Comparison of ENCODE assay signal across 15 mouse cellular contexts in genomic region chr7:44436267-44436666, GRCm38 (mm10). TPM values are rescaled to one million over a fixed set of nuclear protein-coding genes. Genes with fewer than 3 reads are reported as not detected.
DNase-seq lines count a peak whose midpoint lies in the region; ATAC-seq and TF ChIP-seq lines count a peak whose summit lies in the region.
"Had no signal": no experiment of that assay in that cellular context is flagged by ENCODE, and none has a peak within 500 bp of the region (broad histone marks: within the 10 kb centered on the region; RNA-seq: fewer than 3 reads in every experiment).

No protein-coding gene starts in this region.

- H3K4me1 ChIP-seq in heart, postnatal 0 days (ENCODE audit: control insufficient read depth, insufficient read depth) = no peaks in the 10 kb centered on the region
- no peaks in the 10 kb centered on the region for H3K4me1 ChIP-seq in lung, adult 2 months (ENCODE audit: control insufficient read depth, insufficient read depth, low read length)
- H3K4me1 ChIP-seq in kidney, embryonic 14.5 days (ENCODE audit: control insufficient read depth, insufficient read depth, low read length) = no peaks in the 10 kb centered on the region
- H3K4me1 ChIP-seq: megakaryocyte, embryonic 14.5 days had no signal

- WGBS in heart, postnatal 0 days = 12% methylated on average over 1 of the region's 1 CpGs
- 8% methylated on average over 1 of the region's 1 CpGs for WGBS in lung, adult 2 months
- WGBS in kidney, embryonic 14.5 days = 9% methylated on average over 1 of the region's 1 CpGs

- DNase-seq in heart, postnatal 0 days (ENCODE audit: low spot score) = no peak
- no peak for DNase-seq in heart, postnatal 36 days
- peak; percentile 28 for DNase-seq in lung, postnatal 10 days
- no peak for DNase-seq in lung, adult 2 months
- peak; percentile 4 for DNase-seq in adipocyte (ENCODE audit: low spot score)
- DNase-seq: adrenal gland, adult 8-10 months; left cerebral cortex, postnatal 4 days had no signal

- H3K9me3 ChIP-seq in heart, postnatal 0 days (replicated peaks; ENCODE audit: control insufficient read depth, low read length) = no peaks in the 10 kb centered on the region
- no peaks in the 10 kb centered on the region for H3K9me3 ChIP-seq in kidney, embryonic 14.5 days (ENCODE audit: control insufficient read depth, low read length)
- H3K9me3 ChIP-seq: forebrain, embryonic 12.5 days; hindbrain, embryonic 10.5 days; megakaryocyte, embryonic 14.5 days; neural tube, embryonic 13.5 days had no signal

- H3K36me3 ChIP-seq in heart, postnatal 0 days (replicated peaks; ENCODE audit: control insufficient read depth, insufficient read depth, low read length) = no peaks in the 10 kb centered on the region
- no peaks in the 10 kb centered on the region for H3K36me3 ChIP-seq in kidney, embryonic 14.5 days (ENCODE audit: control insufficient read depth, insufficient read depth, low read length)

- H3K27me3 ChIP-seq in heart, postnatal 0 days (ENCODE audit: control insufficient read depth, insufficient read depth, low read length) = peaks cover 24% of the 10 kb centered on the region
- peaks cover 34% of the 10 kb centered on the region for H3K27me3 ChIP-seq in kidney, embryonic 14.5 days (ENCODE audit: control insufficient read depth, insufficient read depth, low read length)
- H3K27me3 ChIP-seq: forebrain, embryonic 12.5 days had no signal

- no peak for TF ChIP-seq EP300 in heart, postnatal 0 days (IDR thresholded peaks at IDR 0.05; ENCODE audit: low read depth)

- intact Hi-C loops in heart, postnatal 36 days (cut with DNase I) = no loop called here

- no peak overlapping the region for H3K9ac ChIP-seq in heart, postnatal 0 days (replicated peaks; ENCODE audit: low read depth, low read length)
- no peak overlapping the region for H3K9ac ChIP-seq in kidney, embryonic 14.5 days (ENCODE audit: low read depth, low read length)
- H3K9ac ChIP-seq: forebrain, embryonic 12.5 days; neural tube, embryonic 13.5 days had no signal

- peak; percentile 39 for TF ChIP-seq CTCF in heart, postnatal 0 days (IDR thresholded peaks at IDR 0.05; ENCODE audit: low read depth)
- no peak for TF ChIP-seq CTCF in lung, adult 2 months (IDR thresholded peaks at IDR 0.05; ENCODE audit: insufficient read depth, low read length)

- no peak overlapping the region for H3K27ac ChIP-seq in heart, postnatal 0 days (ENCODE audit: low read depth)
- H3K27ac ChIP-seq in kidney, embryonic 14.5 days (ENCODE audit: low read depth, low read length) = no peak overlapping the region
- H3K27ac ChIP-seq: forebrain, embryonic 12.5 days; hindbrain, embryonic 10.5 days; neural tube, embryonic 13.5 days had no signal

- ATAC-seq in heart, postnatal 0 days (ENCODE audit: insufficient read depth, low read depth) = no peak
- ATAC-seq in megakaryocyte progenitor cell, adult 5-6 weeks (replicated peaks; ENCODE audit: poor library complexity) = peak; percentile 57; the same call in 1 of the 2 replicates
- no peak for ATAC-seq in megakaryocyte, adult 5-6 weeks (ENCODE audit: poor library complexity, severe bottlenecking)
- ATAC-seq in kidney, embryonic 14.5 days (ENCODE audit: low FRiP score, low TSS enrichment) = no peak

- no peak for TF ChIP-seq POLR2A in lung, adult 2 months (IDR thresholded peaks at IDR 0.05; ENCODE audit: borderline replicate concordance, extremely low read depth, low read depth, low read length)

- H3K4me3 ChIP-seq in heart, postnatal 0 days (ENCODE audit: low read depth, low read length) = no peak overlapping the region
- no peak overlapping the region for H3K4me3 ChIP-seq in lung, adult 2 months (replicated peaks; ENCODE audit: extremely low read depth, low read depth, low read length)
- no peak overlapping the region for H3K4me3 ChIP-seq in kidney, embryonic 14.5 days (ENCODE audit: low read length)
- H3K4me3 ChIP-seq: forebrain, embryonic 12.5 days; hindbrain, embryonic 10.5 days; megakaryocyte, embryonic 14.5 days; neural tube, embryonic 13.5 days had no signal

- H3K4me2 ChIP-seq in heart, postnatal 0 days (ENCODE audit: low read depth, low read length) = no peak overlapping the region
- no peak overlapping the region for H3K4me2 ChIP-seq in kidney, embryonic 14.5 days (replicated peaks; ENCODE audit: low read depth, low read length)
- H3K4me2 ChIP-seq: forebrain, embryonic 12.5 days; neural tube, embryonic 13.5 days had no signal

RNA-seq across cellular contexts. Expression of gene Lrrc4b, which starts 7.4 kb away (rescaled TPM):
- total RNA-seq in heart, postnatal 0 days (2014; rRNA removed; ENCODE audit: low replicate concordance) = 55.6 and 89.5 TPM in 2 replicates
- polyA plus RNA-seq in heart, postnatal 0 days (2015; fragmentation: Nextera tagmentation; extraction: Ambion mirVana) = 2.8 TPM in 2 replicates
- 10 to 100 TPM; 20.5 to 21.6 TPM for total RNA-seq in heart, postnatal 36 days (2021)
- 4.5 and 4.9 TPM in 2 replicates for polyA plus RNA-seq in lung, adult 2 months (2012; rRNA removed)
- not detected in 2 replicates for total RNA-seq in megakaryocyte progenitor cell, adult 5-6 weeks (2015)
- not detected in 2 replicates for total RNA-seq in megakaryocyte progenitor cell, adult 5-6 weeks (2017)
- not detected in 2 replicates for total RNA-seq in megakaryocyte, adult 5-6 weeks (2015)
- total RNA-seq in megakaryocyte, adult 5-6 weeks (2017) = not detected in 2 replicates
- 0.50 and 0.70 TPM in 2 replicates for polyA plus RNA-seq in kidney, embryonic 14.5 days (2014; fragmentation: Nextera tagmentation; extraction: Ambion mirVana)
- total RNA-seq: granulocyte monocyte progenitor cell, adult 5-6 weeks had no signal

RNA-seq across cellular contexts. Expression of gene Aspdh, which starts 28.9 kb away (rescaled TPM):
- total RNA-seq in heart, postnatal 0 days (2014; rRNA removed; ENCODE audit: low replicate concordance) = 7.5 TPM in 1 of 2 replicates, not detected in the other
- 0.40 and 0.86 TPM in 2 replicates for polyA plus RNA-seq in heart, postnatal 0 days (2015; fragmentation: Nextera tagmentation; extraction: Ambion mirVana)
- total RNA-seq in heart, postnatal 36 days (2021) = under 1 TPM; 0.65 to 0.75 TPM
- polyA plus RNA-seq in lung, adult 2 months (2012; rRNA removed) = 0.24 and 0.50 TPM in 2 replicates
- not detected in 2 replicates for total RNA-seq in megakaryocyte progenitor cell, adult 5-6 weeks (2015)
- total RNA-seq in megakaryocyte progenitor cell, adult 5-6 weeks (2017) = not detected in 2 replicates
- total RNA-seq in megakaryocyte, adult 5-6 weeks (2015) = not detected in 2 replicates
- total RNA-seq in megakaryocyte, adult 5-6 weeks (2017) = not detected in 2 replicates
- 0.88 and 1.6 TPM in 2 replicates for polyA plus RNA-seq in kidney, embryonic 14.5 days (2014; fragmentation: Nextera tagmentation; extraction: Ambion mirVana)
- total RNA-seq: granulocyte monocyte progenitor cell, adult 5-6 weeks had no signal

RNA-seq across cellular contexts. Expression of gene Josd2, which starts 31.5 kb away (rescaled TPM):
- total RNA-seq in heart, postnatal 0 days (2014; rRNA removed; ENCODE audit: low replicate concordance) = 123 and 143 TPM in 2 replicates
- polyA plus RNA-seq in heart, postnatal 0 days (2015; fragmentation: Nextera tagmentation; extraction: Ambion mirVana) = 91.2 and 105 TPM in 2 replicates
- total RNA-seq in heart, postnatal 36 days (2021) = 100 to 1,000 TPM; 127 to 143 TPM
- polyA plus RNA-seq in lung, adult 2 months (2012; rRNA removed) = 164 and 175 TPM in 2 replicates
- total RNA-seq in megakaryocyte progenitor cell, adult 5-6 weeks (2015) = 27.5 and 35.2 TPM in 2 replicates
- total RNA-seq in megakaryocyte progenitor cell, adult 5-6 weeks (2017) = 17.4 and 22.6 TPM in 2 replicates
- 18.2 and 20.3 TPM in 2 replicates for total RNA-seq in megakaryocyte, adult 5-6 weeks (2015)
- total RNA-seq in megakaryocyte, adult 5-6 weeks (2017) = 12.5 and 14.0 TPM in 2 replicates
- polyA plus RNA-seq in kidney, embryonic 14.5 days (2014; fragmentation: Nextera tagmentation; extraction: Ambion mirVana) = 64.9 and 78.9 TPM in 2 replicates

RNA-seq across cellular contexts. Expression of gene 1700008O03Rik, which starts 50.6 kb away (rescaled TPM):
- total RNA-seq in heart, postnatal 0 days (2014; rRNA removed; ENCODE audit: low replicate concordance) = not detected in 2 replicates
- 0.14 and 0.52 TPM in 2 replicates for polyA plus RNA-seq in heart, postnatal 0 days (2015; fragmentation: Nextera tagmentation; extraction: Ambion mirVana)
- total RNA-seq in heart, postnatal 36 days (2021) = under 1 TPM in 1 of 2 experiments, not detected in 1; 0.68 TPM
- 0.98 and 1.2 TPM in 2 replicates for polyA plus RNA-seq in lung, adult 2 months (2012; rRNA removed)
- total RNA-seq in megakaryocyte progenitor cell, adult 5-6 weeks (2015) = 0.44 and 1.5 TPM in 2 replicates
- 1.8 and 2.2 TPM in 2 replicates for total RNA-seq in megakaryocyte progenitor cell, adult 5-6 weeks (2017)
- 0.42 TPM in 1 of 2 replicates, not detected in the other for total RNA-seq in megakaryocyte, adult 5-6 weeks (2015)
- not detected in 2 replicates for total RNA-seq in megakaryocyte, adult 5-6 weeks (2017)
- 1.0 and 1.5 TPM in 2 replicates for polyA plus RNA-seq in kidney, embryonic 14.5 days (2014; fragmentation: Nextera tagmentation; extraction: Ambion mirVana)

RNA-seq across cellular contexts. Expression of gene Syt3, which starts 52.4 kb away (rescaled TPM):
- total RNA-seq in heart, postnatal 0 days (2014; rRNA removed; ENCODE audit: low replicate concordance) = 0.58 and 3.1 TPM in 2 replicates
- 0.81 and 0.86 TPM in 2 replicates for polyA plus RNA-seq in heart, postnatal 0 days (2015; fragmentation: Nextera tagmentation; extraction: Ambion mirVana)
- total RNA-seq in heart, postnatal 36 days (2021) = 1 to 10 TPM; 1.7 to 3.4 TPM
- 2.8 and 3.1 TPM in 2 replicates for polyA plus RNA-seq in lung, adult 2 months (2012; rRNA removed)
- total RNA-seq in megakaryocyte progenitor cell, adult 5-6 weeks (2015) = 0.22 and 0.24 TPM in 2 replicates
- 0.12 and 0.14 TPM in 2 replicates for total RNA-seq in megakaryocyte progenitor cell, adult 5-6 weeks (2017)
- 0.29 TPM in 1 of 2 replicates, not detected in the other for total RNA-seq in megakaryocyte, adult 5-6 weeks (2015)
- total RNA-seq in megakaryocyte, adult 5-6 weeks (2017) = 0.22 TPM in 1 of 2 replicates, not detected in the other
- 1.4 and 2.3 TPM in 2 replicates for polyA plus RNA-seq in kidney, embryonic 14.5 days (2014; fragmentation: Nextera tagmentation; extraction: Ambion mirVana)

Comparison
In these comparisons a context has a peak if more than half of its experiments do, and no peak if none do; other contexts are left out.
1. DNase-seq: peak in lung, postnatal 10 days (single experiment) and adipocyte (single experiment); none in heart, postnatal 0 days (single experiment), heart, postnatal 36 days (0 of 2) and lung, adult 2 months (single experiment).
2. RNA of gene Lrrc4b, which starts 7.4 kb away (total RNA-seq): 55.6 to 89.5 TPM in heart, postnatal 0 days and 20.5 to 21.6 TPM in heart, postnatal 36 days; not detected in megakaryocyte progenitor cell, adult 5-6 weeks and not detected in megakaryocyte, adult 5-6 weeks; every median in the first group is over 10 times any median in the second.